Mouse (Mus musculus) lung, adult 18-20 months (tissue): Measurements from ENCODE around the gene Hoxa2.
A peak's percentile ranks its signal among the peaks of the same experiment; 100 is the strongest.

Experiments used
- DNase-seq, 2 experiments: peaks; one replicate each; pipeline ENCODE4 v3.0.0; 2022; ENCODE audit warnings: mixed read lengths in 2 of 2

Hoxa2 gene

DNA sequence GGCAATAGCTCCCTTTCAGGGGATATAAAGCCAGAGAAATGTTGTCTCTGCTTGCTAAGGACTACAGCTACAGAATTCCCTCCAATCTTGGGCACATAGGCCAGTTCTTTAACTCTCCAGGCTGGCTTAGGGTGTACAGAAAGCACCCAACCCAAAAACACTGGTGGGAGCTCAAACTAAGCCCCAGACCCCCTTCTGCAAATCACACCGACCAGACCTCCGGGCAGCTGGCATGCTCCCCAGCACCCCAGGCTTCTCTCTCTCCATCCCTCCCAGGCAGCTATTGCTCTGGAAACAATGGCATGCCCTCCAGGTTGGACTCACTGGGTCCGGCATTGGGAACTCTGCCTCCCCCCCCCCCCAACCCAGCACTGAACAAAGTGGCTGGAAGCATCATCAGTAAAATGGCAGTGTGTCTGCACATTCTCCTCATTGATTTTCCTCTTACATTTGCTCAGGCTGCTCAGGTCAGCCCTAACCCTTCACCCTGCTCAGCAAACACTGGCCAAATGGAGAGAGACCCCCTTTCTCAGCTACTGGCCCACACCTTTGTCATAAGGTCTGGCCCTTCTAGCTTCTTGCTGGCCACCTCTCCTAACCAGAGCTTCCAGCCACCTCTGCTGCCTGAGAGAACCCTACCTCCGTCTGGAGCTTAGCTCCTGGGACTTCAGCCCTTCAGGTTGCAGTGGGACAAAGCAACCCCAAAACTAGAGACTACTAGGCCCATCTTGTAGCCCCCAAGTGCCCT, 14.5 kb upstream of the Hoxa2 start:
- DNase-seq: no peak

DNA sequence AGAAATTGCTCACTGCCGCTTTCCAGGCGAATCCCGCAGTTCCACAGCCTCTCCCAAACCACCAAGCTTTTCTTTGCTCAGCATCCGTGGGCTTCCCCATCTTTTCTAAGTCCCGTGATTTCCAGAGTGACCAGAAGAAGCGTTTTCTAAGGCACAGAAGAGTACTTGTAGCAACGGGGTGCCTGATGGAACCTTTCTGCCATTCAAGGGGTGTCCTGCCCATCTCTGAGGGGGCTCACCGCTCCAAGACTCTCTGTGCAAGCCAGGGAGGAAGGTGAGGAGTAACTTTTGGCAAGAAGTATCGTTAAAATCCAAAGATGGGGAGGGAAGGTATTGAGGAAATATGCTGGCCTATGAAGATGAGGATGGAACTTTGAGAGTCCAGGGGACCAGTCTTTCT, 13.2 kb upstream of the Hoxa2 start:
- no peak for DNase-seq

DNA sequence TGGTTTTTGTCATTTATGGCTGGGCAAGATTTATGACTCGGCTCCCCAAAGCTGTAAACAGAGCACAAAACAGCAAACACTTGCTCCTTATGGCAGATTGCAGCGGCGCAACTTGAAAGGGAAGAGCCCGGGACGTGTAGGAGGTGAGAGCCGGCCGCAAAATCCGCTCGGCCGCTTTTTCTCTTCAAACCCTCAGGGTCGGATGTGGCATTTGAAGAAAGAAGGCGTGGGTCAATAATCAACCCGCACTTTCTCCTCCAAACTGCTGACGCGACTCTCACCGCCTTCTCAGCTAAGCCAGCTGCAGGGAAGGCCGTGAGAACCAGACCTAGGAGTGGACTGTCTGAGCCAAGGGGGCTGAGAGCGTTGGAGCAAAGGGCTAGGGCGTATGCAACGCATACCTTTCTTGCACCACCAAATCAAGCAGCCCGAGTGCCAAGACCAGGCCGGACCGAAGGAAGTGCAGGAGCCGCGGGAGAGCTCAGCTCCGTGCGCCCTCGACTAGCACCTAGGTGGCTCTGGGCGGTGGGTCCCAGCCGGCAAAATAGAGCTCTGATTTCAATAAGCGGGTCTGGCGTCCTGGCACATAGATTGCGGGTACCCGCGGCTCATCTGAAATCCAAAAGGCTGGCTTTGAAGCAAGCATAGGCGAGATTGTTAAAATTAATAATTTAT, 12.6 kb upstream of the Hoxa2 start, which contains the start of gene 5730596B20Rik:
Gene 5730596B20Rik (plus strand): TSS at position 438 of the 675 bp plus-strand sequence.
- no peak for DNase-seq

DNA sequence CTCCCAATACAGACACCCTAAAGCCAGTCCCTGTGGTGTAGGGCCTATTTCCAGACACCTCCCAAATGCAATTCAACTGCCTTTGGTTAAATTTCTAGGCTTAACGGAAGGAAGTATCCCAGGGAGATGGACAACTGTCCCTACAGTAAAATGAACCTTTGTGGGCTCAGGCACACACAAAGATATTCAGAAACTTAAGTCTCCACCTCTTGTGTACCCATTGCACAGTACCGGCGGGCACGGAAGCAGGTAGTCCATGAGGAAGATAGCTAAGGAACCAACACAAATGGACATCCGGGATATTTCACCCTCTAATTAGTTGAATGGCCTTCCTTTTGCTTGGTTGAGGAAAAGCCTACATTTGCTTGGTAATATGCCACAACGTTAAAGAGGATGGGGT, 11.8 kb upstream of the Hoxa2 start:
- DNase-seq: no peak

DNA sequence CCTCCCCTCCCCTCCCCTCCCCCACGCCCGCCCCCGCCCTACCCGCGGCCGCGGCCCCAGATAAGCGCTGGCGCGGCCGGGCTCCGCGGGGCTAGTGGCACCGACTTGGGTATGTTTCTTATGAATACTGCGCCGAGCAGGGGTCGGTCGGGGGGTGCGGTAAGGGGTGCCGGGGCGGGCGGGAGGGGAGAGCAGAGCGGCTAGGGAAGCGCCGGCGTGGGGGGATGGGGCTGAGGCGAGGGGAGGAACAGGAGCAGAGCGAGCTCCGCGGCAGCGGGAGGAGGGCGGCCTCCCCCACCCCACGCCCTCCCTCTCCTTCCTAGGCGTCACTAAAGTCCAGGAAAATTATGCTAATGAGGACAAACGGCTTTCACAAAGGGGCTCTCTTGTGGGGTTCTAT, 11.2 kb upstream of the Hoxa2 start:
- DNase-seq: no peak

DNA sequence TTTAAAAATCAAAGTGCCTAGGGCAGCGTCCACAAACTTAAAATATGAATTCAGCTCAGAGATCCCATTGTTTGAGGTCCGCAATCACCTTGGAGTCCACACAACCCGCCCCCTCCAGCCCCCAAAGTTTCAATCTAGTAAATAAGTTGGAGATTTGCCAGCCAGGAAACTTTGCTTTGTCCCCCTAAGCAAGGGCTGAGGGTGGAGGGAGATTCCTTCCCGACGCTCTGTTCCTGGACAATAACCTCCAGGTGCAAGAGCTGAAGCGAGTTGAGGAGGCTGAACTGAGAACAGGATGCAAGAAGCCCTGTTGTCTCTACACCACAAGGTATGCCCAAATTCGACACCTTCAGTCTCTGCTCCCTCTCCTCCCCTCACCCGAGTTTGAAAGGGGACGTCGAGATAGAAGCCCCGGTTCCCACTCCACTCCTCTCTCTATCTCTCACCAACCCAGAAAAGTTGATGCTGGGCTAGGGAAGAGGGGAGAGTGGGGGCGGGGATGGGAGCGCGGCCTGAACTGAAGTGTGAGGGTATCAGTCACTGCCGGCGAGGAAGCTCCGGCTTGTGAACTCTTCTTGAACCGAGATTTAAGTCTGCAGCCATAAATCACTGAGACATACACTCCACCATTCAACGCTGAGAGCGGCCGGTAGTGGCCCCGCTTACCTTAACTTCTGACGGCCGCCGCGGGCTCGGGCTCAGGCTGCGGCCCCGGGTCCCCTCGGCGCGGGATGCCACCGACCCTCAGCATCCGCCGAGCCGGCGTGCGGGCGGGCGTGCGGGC, 10.5 kb upstream of the Hoxa2 start:
- DNase-seq: no peak

DNA sequence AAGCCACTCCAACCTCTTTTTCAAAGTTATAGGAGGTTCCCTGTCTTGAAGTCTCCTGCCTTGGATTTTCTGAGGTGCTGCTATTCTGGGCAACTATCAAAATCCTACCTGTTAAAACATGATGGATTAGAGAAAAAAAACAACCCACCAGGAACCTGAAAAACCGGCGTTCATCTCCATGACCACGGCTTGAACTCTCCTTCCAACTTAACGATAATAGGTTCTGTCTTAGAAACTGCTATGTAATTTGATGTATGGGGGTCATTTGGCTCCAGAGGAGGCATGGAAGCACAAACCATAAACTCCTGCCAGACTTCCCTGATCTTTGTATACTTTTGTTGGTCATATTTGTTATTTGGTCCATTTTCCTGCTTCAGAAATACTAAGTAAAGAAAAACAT, 9.0 kb upstream of the Hoxa2 start:
- no peak for DNase-seq

DNA sequence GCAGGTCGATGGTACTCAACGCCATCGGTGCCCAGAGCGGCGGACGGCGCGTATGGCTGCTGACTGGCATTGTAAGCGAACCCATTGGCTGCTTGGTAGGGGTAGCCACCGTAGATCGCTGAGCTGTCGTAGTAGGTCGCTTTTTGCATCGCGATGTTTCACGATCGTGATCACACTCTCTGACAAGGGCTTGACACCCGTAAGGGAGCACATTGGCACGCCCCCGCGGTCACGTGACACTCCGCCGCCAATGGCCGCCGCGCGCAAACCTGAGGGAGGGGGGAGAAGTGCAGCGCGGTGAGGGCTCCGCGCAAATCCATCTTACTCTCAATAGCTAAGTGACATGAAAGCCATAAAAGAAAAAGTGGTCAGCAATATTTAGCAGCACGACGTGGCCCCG, 7.9 kb upstream of the Hoxa2 start:
- DNase-seq: peak; percentile 90 to 93

DNA sequence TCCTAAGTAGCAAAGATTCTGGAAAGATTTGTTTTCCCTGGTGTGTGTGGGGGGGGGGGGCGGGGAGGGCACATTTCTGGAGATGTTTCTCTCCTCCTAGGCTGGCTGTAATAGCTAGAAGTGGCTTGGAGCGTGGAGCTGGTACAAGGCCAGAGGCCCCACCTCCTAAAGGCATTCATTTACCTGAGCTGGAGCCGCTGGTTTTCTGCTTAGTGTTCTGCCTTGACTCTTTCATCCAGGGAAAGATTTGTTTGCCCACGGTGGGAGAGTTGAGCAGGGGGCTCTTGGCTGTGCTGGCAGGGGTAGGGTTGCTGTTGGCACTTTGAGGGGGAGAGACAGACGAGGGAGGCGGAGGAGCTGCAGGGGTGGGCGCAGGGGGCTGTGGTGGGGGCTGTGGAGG, 7.3 kb upstream of the Hoxa2 start:
- DNase-seq: no peak

DNA sequence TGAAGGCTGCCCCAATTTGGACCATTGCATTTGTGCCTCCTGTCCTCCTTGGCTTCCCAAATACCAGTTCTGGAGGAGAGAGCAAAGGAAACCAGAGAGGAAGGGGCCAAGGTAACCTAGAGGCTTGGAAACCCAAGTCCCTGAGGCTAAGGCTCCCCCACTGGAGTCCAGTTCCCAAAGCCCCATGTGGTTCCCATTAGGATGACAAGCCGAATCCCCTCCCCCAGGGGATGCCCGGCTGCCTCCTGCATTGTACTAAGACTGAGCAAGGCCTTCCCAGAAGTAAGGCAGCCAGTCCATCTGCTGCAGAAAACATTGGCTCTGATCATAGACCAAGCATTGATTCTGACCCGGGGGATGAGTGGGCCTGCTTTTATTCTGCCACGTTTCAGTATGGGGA, 6.7 kb upstream of the Hoxa2 start:
- DNase-seq: no peak

- no peak for DNase-seq
These were observed 6.2 kb upstream of the Hoxa2 start for GRCm38 (mm10) chr6:52170898-52171223.

- DNase-seq: no peak
These were observed 5.7 kb upstream of the Hoxa2 start for GRCm38 (mm10) chr6:52170166-52170897.

GRCm38 (mm10) chr6:52169499-52170165, 5.0 kb upstream of the Hoxa2 start:
- DNase-seq: no peak

GRCm38 (mm10) chr6:52168191-52169055, 3.8 kb upstream of the Hoxa2 start:
- no peak for DNase-seq

DNA sequence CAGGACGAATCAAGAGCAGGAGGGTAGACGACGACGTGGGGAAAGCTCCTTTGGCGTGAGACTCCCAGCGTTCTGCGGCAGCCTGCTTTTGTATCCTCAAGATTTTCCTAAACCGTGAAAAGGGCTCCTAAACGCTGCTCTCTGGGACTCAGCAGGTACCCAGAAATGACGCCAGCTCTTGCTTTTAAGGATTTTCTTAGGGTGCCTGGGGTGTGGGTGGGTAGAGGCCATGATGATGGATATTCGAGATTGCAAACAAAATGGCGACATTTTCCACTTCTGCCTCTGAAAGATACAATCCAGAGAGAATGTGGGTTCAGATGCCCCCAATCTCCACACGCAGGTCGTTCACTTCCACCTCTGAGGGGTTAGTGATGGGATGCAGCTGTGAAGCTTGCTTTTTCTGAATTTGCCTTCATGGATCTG, 3.1 kb upstream of the Hoxa2 start:
- no peak for DNase-seq

- no peak for DNase-seq
These were observed 2.5 kb upstream of the Hoxa2 start for GRCm38 (mm10) chr6:52167176-52167575.

DNA sequence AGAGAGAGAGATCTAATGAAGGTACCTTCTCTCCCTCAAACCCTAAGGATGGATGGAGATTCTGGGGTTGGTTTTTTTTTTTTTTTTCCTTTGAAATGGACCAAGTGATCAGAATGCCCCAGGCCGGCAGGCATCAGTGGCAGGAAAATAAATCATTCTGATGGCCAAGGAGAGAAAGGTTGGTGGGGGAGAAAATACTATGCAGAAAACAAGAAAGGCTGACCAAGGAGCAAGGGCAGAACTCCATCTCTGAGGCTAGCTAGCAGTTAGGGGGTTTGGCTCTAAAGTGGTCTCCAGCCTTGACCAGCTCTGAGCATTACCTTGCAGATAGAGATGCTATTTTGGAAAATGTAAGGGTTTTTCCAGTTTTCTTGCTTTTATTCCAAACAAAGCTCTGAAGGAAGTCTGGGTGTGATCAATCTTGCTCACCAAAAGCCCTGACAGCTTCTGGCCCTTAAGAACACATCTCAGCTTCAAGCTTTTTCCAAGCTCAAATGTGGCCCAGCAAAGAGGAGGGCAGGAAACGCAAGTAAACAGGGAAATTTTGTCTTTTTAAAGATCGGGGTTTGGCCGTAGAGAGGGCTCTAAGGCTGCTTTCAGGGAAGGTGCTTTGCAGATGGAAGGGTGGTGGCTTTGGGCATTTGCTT, 1.9 kb upstream of the Hoxa2 start:
- no peak for DNase-seq

- DNase-seq: no peak
These were observed 1.1 kb upstream of the Hoxa2 start for GRCm38 (mm10) chr6:52165441-52166370.

DNA sequence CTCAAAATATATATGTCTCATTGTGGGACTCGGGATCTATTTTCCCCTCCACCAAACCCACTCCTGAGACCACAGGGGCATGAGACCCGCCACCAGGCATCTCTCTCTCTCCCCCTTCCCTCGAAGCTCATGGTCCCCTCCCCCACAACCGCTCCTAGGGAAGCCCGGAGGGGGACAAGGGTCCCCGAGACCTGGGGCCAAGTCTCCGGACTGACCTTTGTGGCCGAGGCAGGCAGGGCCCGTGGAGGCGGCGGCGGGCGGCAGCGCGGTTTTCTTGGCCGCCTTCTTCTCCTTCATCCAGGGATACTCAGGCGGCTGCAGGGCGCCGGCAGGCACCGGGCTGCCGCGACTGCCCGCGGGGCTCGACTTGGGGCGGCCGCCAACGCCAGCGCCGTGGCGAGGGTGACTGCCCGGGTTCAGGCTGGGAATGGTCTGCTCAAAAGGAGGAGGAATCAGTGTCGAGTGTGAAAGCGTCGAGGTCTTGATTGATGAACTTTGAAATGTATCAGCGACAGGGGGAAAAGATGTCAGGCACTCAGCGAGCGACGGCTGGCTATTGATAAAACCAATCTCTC, 493 bp downstream of the Hoxa2 start:
- DNase-seq: peak in 1 of 2 experiments; percentile 14
